In genomic region chr8:84986379-84986945, GRCm38 (mm10) we compare ENCODE assay signal across 9 mouse cellular contexts. TPM values are rescaled to one million over a fixed set of nuclear protein-coding genes. Genes with fewer than 3 reads are reported as not detected.
DNase-seq lines count a peak whose midpoint lies in the region; ATAC-seq and TF ChIP-seq lines count a peak whose summit lies in the region.
"Had no signal": no experiment of that assay in that cellular context is flagged by ENCODE, and none has a peak within 500 bp of the region (broad histone marks: within the 10 kb centered on the region; RNA-seq: fewer than 3 reads in every experiment).

No protein-coding gene starts in this region.

- DNase-seq in heart, adult 18-20 months, result no peak
- no peak for DNase-seq in urinary bladder, postnatal 36 days (ENCODE audit: low spot score in 2 of 2)
- DNase-seq in spleen, adult 12 weeks (ENCODE audit: low spot score), result no peak
- DNase-seq in kidney, adult 8-10 months, result no peak

- no peak for TF ChIP-seq EP300 in ES-Bruce4 (IDR thresholded peaks at IDR 0.05; ENCODE audit: insufficient read depth, low read depth, low read length)

- H3K4me1 ChIP-seq in heart, embryonic 12.5 days (replicated peaks), result peaks cover 45% of the 10 kb centered on the region
- peaks cover 8% of the 10 kb centered on the region for H3K4me1 ChIP-seq in ES-Bruce4 (ENCODE audit: control insufficient read depth, insufficient read depth, low read length)
- peaks cover 33% of the 10 kb centered on the region for H3K4me1 ChIP-seq in forebrain, embryonic 15.5 days

- H3K36me3 ChIP-seq in heart, embryonic 12.5 days, result no peaks in the 10 kb centered on the region
- H3K36me3 ChIP-seq in ES-Bruce4 (ENCODE audit: control insufficient read depth, insufficient read depth, low read length, poor library complexity, severe bottlenecking) (no peaks in the 10 kb centered on the region), macrophage (ENCODE audit: inconsistent target) (no peaks in the 10 kb centered on the region)
- H3K36me3 ChIP-seq in forebrain, embryonic 15.5 days, result no peaks in the 10 kb centered on the region

- peak overlapping the region; percentile 70; the same call in 1 of the 2 replicates for H3K9ac ChIP-seq in heart, embryonic 12.5 days
- H3K9ac ChIP-seq in ES-Bruce4 (ENCODE audit: low read depth, poor library complexity, severe bottlenecking), result peak overlapping the region; percentile 74
- H3K9ac ChIP-seq in forebrain, embryonic 15.5 days (replicated peaks), result peak overlapping the region; percentile 61

- H3K4me3 ChIP-seq in heart, embryonic 12.5 days, result peak overlapping the region; percentile 59
- H3K4me3 ChIP-seq in ES-Bruce4 (ENCODE audit: low read depth, low read length) (peak overlapping the region; percentile 73), macrophage (ENCODE audit: inconsistent target) (peak overlapping the region; percentile 28; the same call in 1 of the 2 replicates)
- H3K4me3 ChIP-seq in forebrain, embryonic 15.5 days, result peak overlapping the region; percentile 60

- WGBS in heart, embryonic 12.5 days, result 35% methylated on average over 8 of the region's 8 CpGs
- 33% methylated on average over 8 of the region's 8 CpGs for WGBS in forebrain, embryonic 15.5 days
- WGBS in macrophage (ENCODE audit: missing documents), result 47% methylated on average over 8 of the region's 8 CpGs

- no peaks in the 10 kb centered on the region for H3K79me2 ChIP-seq in macrophage (ENCODE audit: inconsistent target)

- TF ChIP-seq CTCF in ES-Bruce4 (IDR thresholded peaks at IDR 0.05; ENCODE audit: low read depth, low read length), result no peak

- no peaks in the 10 kb centered on the region; the same call in 1 of the 2 replicates for H3K9me3 ChIP-seq in heart, embryonic 12.5 days (replicated peaks)
- H3K9me3 ChIP-seq in ES-Bruce4 (replicated peaks; ENCODE audit: control insufficient read depth, insufficient read depth, low read length, poor library complexity, severe bottlenecking), result no peaks in the 10 kb centered on the region
- H3K9me3 ChIP-seq in forebrain, embryonic 15.5 days, result no peaks in the 10 kb centered on the region

- H3K27ac ChIP-seq in heart, embryonic 12.5 days (ENCODE audit: poor library complexity, severe bottlenecking), result 0 out of 2 replicates have a peak overlapping the region, but pooled peaks have one; percentile 4
- H3K27ac ChIP-seq in ES-Bruce4 (ENCODE audit: insufficient read depth, low read length) (peak overlapping the region; percentile 10; the same call in 1 of the 2 replicates), macrophage (peak overlapping the region; percentile 90)
- H3K27ac ChIP-seq in forebrain, embryonic 15.5 days (replicated peaks), result peak overlapping the region; percentile 85

- no peak for TF ChIP-seq POLR2A in ES-Bruce4 (IDR thresholded peaks at IDR 0.05; ENCODE audit: insufficient read depth, low read length)

- H3K27me3 ChIP-seq in heart, embryonic 12.5 days (replicated peaks), result peaks cover 9% of the 10 kb centered on the region
- no peaks in the 10 kb centered on the region for H3K27me3 ChIP-seq in ES-Bruce4 (ENCODE audit: control insufficient read depth, insufficient read depth, low read length, poor library complexity, severe bottlenecking)
- peaks cover 12% of the 10 kb centered on the region; the same call in 1 of the 2 replicates for H3K27me3 ChIP-seq in forebrain, embryonic 15.5 days

- no peak for ATAC-seq in heart, embryonic 12.5 days (ENCODE audit: insufficient number of reproducible peaks, low FRiP score)
- no peak for ATAC-seq in forebrain, embryonic 15.5 days (replicated peaks)

- H3K4me2 ChIP-seq in heart, embryonic 12.5 days, result peak overlapping the region; percentile 98
- peak overlapping the region; percentile 99 for H3K4me2 ChIP-seq in forebrain, embryonic 15.5 days (replicated peaks)

RNA-seq across cellular contexts. Expression of gene Hook2, which starts 3.9 kb away (rescaled TPM):
- 7.2 and 7.7 TPM in 2 replicates for polyA plus RNA-seq in heart, embryonic 12.5 days (2016; fragmentation: Nextera tagmentation; extraction: Ambion mirVana)
- total RNA-seq in heart, adult 18-20 months (2021), result 1 to 10 TPM; 2.7 TPM
- polyA plus RNA-seq in ES-Bruce4 (2011; ENCODE audit: insufficient read depth, insufficient read length, low read depth, missing spikeins) (41.5 and 41.8 TPM in 2 replicates), macrophage (2018) (4.9 to 10.9 TPM (median 6.1 TPM) in 3 replicates)
- 28.0 and 29.7 TPM in 2 replicates for polyA plus RNA-seq in forebrain, embryonic 15.5 days (2015; fragmentation: Nextera tagmentation; extraction: Ambion mirVana)
- 10 to 100 TPM; 31.8 to 96.7 (median 63.1) TPM for total RNA-seq in macrophage (2018; cell fraction: chromatin; rRNA removed)
- total RNA-seq in macrophage (2018; cell fraction: cytosol; rRNA removed), result 10 to 100 TPM in 9 of 26 experiments, 1 to 10 TPM in 17; 6.0 to 14.1 (median 8.5) TPM
- total RNA-seq in macrophage (2018; cell fraction: nucleus; rRNA removed), result 10 to 100 TPM in 25 of 26 experiments, 1 to 10 TPM in 1; 9.9 to 41.4 (median 24.7) TPM

RNA-seq across cellular contexts. Expression of gene Junb, which starts 7.9 kb away (rescaled TPM):
- 11.9 and 13.2 TPM in 2 replicates for polyA plus RNA-seq in heart, embryonic 12.5 days (2016; fragmentation: Nextera tagmentation; extraction: Ambion mirVana)
- 10 to 100 TPM; 11.0 to 13.9 TPM for total RNA-seq in heart, adult 18-20 months (2021)
- polyA plus RNA-seq in ES-Bruce4 (2011; ENCODE audit: insufficient read depth, insufficient read length, low read depth, missing spikeins) (19.0 and 20.4 TPM in 2 replicates), macrophage (2018) (26.1 to 86.4 TPM (median 61.3 TPM) in 3 replicates)
- polyA plus RNA-seq in forebrain, embryonic 15.5 days (2015; fragmentation: Nextera tagmentation; extraction: Ambion mirVana), result 7.6 TPM in 2 replicates
- total RNA-seq in macrophage (2018; cell fraction: chromatin; rRNA removed), result 100 to 1,000 TPM in 24 of 26 experiments, 10 to 100 TPM in 2; 60.1 to 756 (median 302) TPM
- total RNA-seq in macrophage (2018; cell fraction: cytosol; rRNA removed), result 1,000 to 10,000 TPM in 5 of 26 experiments, 100 to 1,000 TPM in 19, 10 to 100 TPM in 2; 75.1 to 1,747 (median 592) TPM
- 1,000 to 10,000 TPM in 7 of 26 experiments, 100 to 1,000 TPM in 18, 10 to 100 TPM in 1; 66.0 to 1,515 (median 743) TPM for total RNA-seq in macrophage (2018; cell fraction: nucleus; rRNA removed)

RNA-seq across cellular contexts. Expression of gene Rnaseh2a, which starts 16.9 kb away (rescaled TPM):
- polyA plus RNA-seq in heart, embryonic 12.5 days (2016; fragmentation: Nextera tagmentation; extraction: Ambion mirVana), result 77.1 and 79.0 TPM in 2 replicates
- total RNA-seq in heart, adult 18-20 months (2021), result 10 to 100 TPM; 45.6 to 48.4 TPM
- 79.2 and 88.1 TPM in 2 replicates for polyA plus RNA-seq in ES-Bruce4 (2011; ENCODE audit: insufficient read depth, insufficient read length, low read depth, missing spikeins)
- 96.4 and 98.5 TPM in 2 replicates for polyA plus RNA-seq in forebrain, embryonic 15.5 days (2015; fragmentation: Nextera tagmentation; extraction: Ambion mirVana)
- total RNA-seq in macrophage (2018; cell fraction: chromatin; rRNA removed), result 10 to 100 TPM in 19 of 26 experiments, 1 to 10 TPM in 7; 3.0 to 44.7 (median 19.1) TPM
- total RNA-seq in macrophage (2018; cell fraction: cytosol; rRNA removed), result 10 to 100 TPM; 26.6 to 53.3 (median 36.5) TPM
- total RNA-seq in macrophage (2018; cell fraction: nucleus; rRNA removed), result 10 to 100 TPM in 24 of 26 experiments, 1 to 10 TPM in 2; 8.9 to 49.5 (median 24.1) TPM
- polyA plus RNA-seq in macrophage (2018), result 15.9 to 39.3 TPM (median 26.2 TPM) in 3 replicates

RNA-seq across cellular contexts. Expression of gene Prdx2, which starts 17.1 kb away (rescaled TPM):
- 638 and 672 TPM in 2 replicates for polyA plus RNA-seq in heart, embryonic 12.5 days (2016; fragmentation: Nextera tagmentation; extraction: Ambion mirVana)
- total RNA-seq in heart, adult 18-20 months (2021), result 100 to 1,000 TPM; 648 to 740 TPM
- polyA plus RNA-seq in ES-Bruce4 (2011; ENCODE audit: insufficient read depth, insufficient read length, low read depth, missing spikeins), result 226 and 237 TPM in 2 replicates
- polyA plus RNA-seq in forebrain, embryonic 15.5 days (2015; fragmentation: Nextera tagmentation; extraction: Ambion mirVana), result 1,445 and 1,467 TPM in 2 replicates
- 10 to 100 TPM in 17 of 26 experiments, 1 to 10 TPM in 9; 2.5 to 77.4 (median 20.3) TPM for total RNA-seq in macrophage (2018; cell fraction: chromatin; rRNA removed)
- 100 to 1,000 TPM; 154 to 304 (median 217) TPM for total RNA-seq in macrophage (2018; cell fraction: cytosol; rRNA removed)
- total RNA-seq in macrophage (2018; cell fraction: nucleus; rRNA removed), result 100 to 1,000 TPM in 6 of 26 experiments, 10 to 100 TPM in 20; 17.7 to 152 (median 72.0) TPM
- 77.7 to 148 TPM (median 146 TPM) in 3 replicates for polyA plus RNA-seq in macrophage (2018)

RNA-seq across cellular contexts. Expression of gene Gm49661, which starts 17.2 kb away (rescaled TPM):
- not detected in 2 replicates for polyA plus RNA-seq in heart, embryonic 12.5 days (2016; fragmentation: Nextera tagmentation; extraction: Ambion mirVana)
- 1 to 10 TPM in 1 of 2 experiments, not detected in 1; 2.3 TPM for total RNA-seq in heart, adult 18-20 months (2021)
- 4.9 TPM in 1 of 2 replicates, not detected in the other for polyA plus RNA-seq in ES-Bruce4 (2011; ENCODE audit: insufficient read depth, insufficient read length, low read depth, missing spikeins)
- polyA plus RNA-seq in forebrain, embryonic 15.5 days (2015; fragmentation: Nextera tagmentation; extraction: Ambion mirVana), result not detected in 2 replicates
- not detected for total RNA-seq in macrophage (2018; cell fraction: chromatin; rRNA removed)
- total RNA-seq in macrophage (2018; cell fraction: cytosol; rRNA removed), result not detected
- not detected for total RNA-seq in macrophage (2018; cell fraction: nucleus; rRNA removed)
- not detected in 3 replicates for polyA plus RNA-seq in macrophage (2018)
- polyA plus RNA-seq: thymus, postnatal 0 days had no signal

Comparison
In these comparisons a context has a peak if more than half of its experiments do, and no peak if none do; other contexts are left out.
1. H3K27ac ChIP-seq: peak in every context shown above with its lines; median percentile 90 in macrophage; 85 in forebrain, embryonic 15.5 days; 10 in ES-Bruce4; 4 in heart, embryonic 12.5 days.